Comparison of ENCODE assay signal across 32 mouse cellular contexts in the genomic region with DNA sequence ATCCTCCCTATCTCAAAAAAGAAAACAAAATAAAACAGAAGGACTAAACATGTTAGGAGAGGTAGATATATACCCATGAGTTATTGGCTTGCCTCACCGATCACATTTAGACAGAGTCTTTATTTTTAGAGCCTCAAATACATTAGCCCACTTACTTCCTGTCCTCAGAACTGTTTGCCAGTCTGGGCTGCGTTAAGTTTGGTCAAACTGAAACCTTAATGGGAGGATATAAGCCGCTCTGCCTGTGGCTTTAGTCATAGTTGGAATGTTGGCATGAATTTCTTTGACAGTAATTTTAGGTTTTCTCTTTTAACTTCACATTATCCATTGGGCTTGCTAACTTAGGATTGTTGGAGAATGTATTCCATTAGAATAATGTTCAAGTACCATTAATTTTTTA. TPM values are rescaled to one million over a fixed set of nuclear protein-coding genes. Genes with fewer than 3 reads are reported as not detected.
DNase-seq lines count a peak whose midpoint lies in the region; ATAC-seq and TF ChIP-seq lines count a peak whose summit lies in the region.
"Had no signal": no experiment of that assay in that cellular context is flagged by ENCODE, and none has a peak within 500 bp of the region (broad histone marks: within the 10 kb centered on the region; RNA-seq: fewer than 3 reads in every experiment).

No protein-coding gene starts in this region.

- no peaks in the 10 kb centered on the region for H3K9me3 ChIP-seq in intestine, embryonic 16.5 days (ENCODE audit: control insufficient read depth, low read length)
- H3K9me3 ChIP-seq in kidney, embryonic 16.5 days (ENCODE audit: low read length), result no peaks in the 10 kb centered on the region
- H3K9me3 ChIP-seq: G1E; heart, embryonic 12.5 days; hindbrain, embryonic 13.5 days; kidney, embryonic 15.5 days; liver, embryonic 12.5 days; neural tube, embryonic 15.5 days had no signal

- no peaks in the 10 kb centered on the region for H3K27me3 ChIP-seq in intestine, embryonic 16.5 days (replicated peaks; ENCODE audit: control insufficient read depth, insufficient read depth, low read length)
- H3K27me3 ChIP-seq in kidney, embryonic 16.5 days (ENCODE audit: insufficient read depth, low read length), result no peaks in the 10 kb centered on the region
- H3K27me3 ChIP-seq: heart, embryonic 12.5 days; hindbrain, embryonic 13.5 days; kidney, embryonic 15.5 days; liver, embryonic 12.5 days; neural tube, embryonic 15.5 days had no signal

- no peak overlapping the region for H3K4me3 ChIP-seq in embryonic fibroblast, embryonic 13.5 days (ENCODE audit: insufficient read depth, low read length)
- H3K4me3 ChIP-seq in intestine, embryonic 16.5 days (ENCODE audit: low read length), result no peak overlapping the region
- H3K4me3 ChIP-seq in kidney, embryonic 16.5 days (ENCODE audit: low read length), result no peak overlapping the region
- H3K4me3 ChIP-seq: heart, adult 2 months; heart, embryonic 12.5 days; hindbrain, embryonic 13.5 days; kidney, embryonic 15.5 days; liver, embryonic 12.5 days; neural tube, embryonic 15.5 days had no signal

- no peaks in the 10 kb centered on the region for H3K4me1 ChIP-seq in embryonic fibroblast, embryonic 13.5 days (ENCODE audit: control insufficient read depth, insufficient read depth, low read length)
- no peaks in the 10 kb centered on the region for H3K4me1 ChIP-seq in intestine, embryonic 16.5 days (ENCODE audit: control insufficient read depth, insufficient read depth, low read length)
- H3K4me1 ChIP-seq in kidney, embryonic 16.5 days (ENCODE audit: insufficient read depth, low read length), result no peaks in the 10 kb centered on the region
- H3K4me1 ChIP-seq: heart, embryonic 12.5 days; hindbrain, embryonic 13.5 days; kidney, embryonic 15.5 days; liver, embryonic 12.5 days; neural tube, embryonic 15.5 days had no signal

- H3K9ac ChIP-seq in intestine, embryonic 16.5 days (ENCODE audit: low read depth, low read length), result no peak overlapping the region
- H3K9ac ChIP-seq in kidney, embryonic 16.5 days (replicated peaks; ENCODE audit: low read length), result no peak overlapping the region
- H3K9ac ChIP-seq: heart, embryonic 12.5 days; hindbrain, embryonic 13.5 days; kidney, embryonic 15.5 days; liver, embryonic 12.5 days; liver, postnatal 0 days; neural tube, embryonic 15.5 days had no signal

- H3K36me3 ChIP-seq in intestine, embryonic 16.5 days (ENCODE audit: control insufficient read depth, insufficient read depth, low read length), result peaks cover 5% of the 10 kb centered on the region; the same call in 1 of the 2 replicates
- H3K36me3 ChIP-seq in kidney, embryonic 16.5 days (ENCODE audit: insufficient read depth, low read length), result peaks cover 26% of the 10 kb centered on the region

- no peak for TF ChIP-seq CTCF in embryonic fibroblast, embryonic 13.5 days (IDR thresholded peaks at IDR 0.05; ENCODE audit: borderline replicate concordance, insufficient read depth, low read length)

- TF ChIP-seq POLR2A in embryonic fibroblast, embryonic 13.5 days (IDR thresholded peaks at IDR 0.05; ENCODE audit: low read depth, low read length), result no peak

- peak overlapping the region; percentile 49 for H3K27ac ChIP-seq in embryonic fibroblast, embryonic 13.5 days (ENCODE audit: insufficient read depth, low read length)
- H3K27ac ChIP-seq in intestine, embryonic 16.5 days (ENCODE audit: low read length), result no peak overlapping the region
- H3K27ac ChIP-seq in kidney, embryonic 16.5 days (ENCODE audit: low read length), result no peak overlapping the region
- H3K27ac ChIP-seq: heart, adult 2 months; hindbrain, embryonic 13.5 days; kidney, embryonic 15.5 days; liver, embryonic 12.5 days; macrophage; neural tube, embryonic 15.5 days had no signal

- peak; percentile 68 for ATAC-seq in CD4-positive, CD25-positive, alpha-beta regulatory T cell, adult 4 months
- ATAC-seq in intestine, embryonic 16.5 days, result no peak
- no peak for ATAC-seq in kidney, embryonic 16.5 days (ENCODE audit: low FRiP score, low TSS enrichment)
- ATAC-seq: forebrain, embryonic 14.5 days; liver, embryonic 12.5 days; liver, postnatal 0 days had no signal

- no peak overlapping the region for H3K4me2 ChIP-seq in intestine, embryonic 16.5 days (ENCODE audit: low read depth, low read length)
- H3K4me2 ChIP-seq in kidney, embryonic 16.5 days (replicated peaks; ENCODE audit: low read depth, low read length), result no peak overlapping the region
- H3K4me2 ChIP-seq: heart, embryonic 12.5 days; hindbrain, embryonic 13.5 days; kidney, embryonic 15.5 days; liver, embryonic 12.5 days; neural tube, embryonic 15.5 days had no signal

- peak; percentile 45 for DNase-seq in A20 (ENCODE audit: low read depth, low spot score)
- DNase-seq in adrenal gland, postnatal 14 days, result no peak
- DNase-seq: adrenal gland, postnatal 10 days; cerebellum, adult 11-12 months; cerebellum, postnatal 10 days; gastrocnemius, postnatal 36 days; heart, adult 2 months; heart, postnatal 4 days; kidney, adult 18-20 months; kidney, postnatal 4 days; left cerebral cortex, postnatal 4 days; liver, postnatal 0 days; midbrain, embryonic 14.5 days; right cerebral cortex, postnatal 25 days; thymus, adult 2 months; thymus, postnatal 36 days had no signal

- 75% methylated on average over 3 of the region's 3 CpGs for WGBS in intestine, embryonic 16.5 days
- WGBS in kidney, embryonic 16.5 days, result 80% methylated on average over 3 of the region's 3 CpGs

RNA-seq across cellular contexts. Expression of gene Pth2r, which starts 44.1 kb away (rescaled TPM):
- polyA plus RNA-seq in CD4-positive, CD25-positive, alpha-beta regulatory T cell, adult 4 months (2017; shearing (Covaris generic)), result not detected
- polyA plus RNA-seq in embryonic fibroblast, embryonic 13.5 days (2011; ENCODE audit: insufficient read length, low read depth, missing spikeins), result not detected in 2 replicates
- polyA plus RNA-seq in intestine, embryonic 16.5 days (2015; fragmentation: Nextera tagmentation; extraction: Ambion mirVana), result 0.07 TPM in 1 of 2 replicates, not detected in the other
- not detected in 2 replicates for total RNA-seq in adrenal gland, postnatal 14 days (2021)
- not detected in 2 replicates for polyA plus RNA-seq in kidney, embryonic 16.5 days (2015; fragmentation: Nextera tagmentation; extraction: Ambion mirVana)
- total RNA-seq: adrenal gland, postnatal 10 days; G1E; gastrocnemius, adult 18-20 months; gastrocnemius, postnatal 36 days; heart, adult 2 months; heart, postnatal 4 days; megakaryocyte-erythroid progenitor cell, adult 5-6 weeks had no signal
- polyA plus RNA-seq: G1E; heart, adult 2 months; heart, embryonic 12.5 days; heart, postnatal 0 days; kidney, embryonic 15.5 days; liver, embryonic 12.5 days; lung, embryonic 16.5 days had no signal

RNA-seq across cellular contexts. Expression of gene Pikfyve, which starts 51.2 kb away (rescaled TPM):
- polyA plus RNA-seq in CD4-positive, CD25-positive, alpha-beta regulatory T cell, adult 4 months (2017; shearing (Covaris generic)), result 10 to 100 TPM; 11.8 to 13.6 TPM
- 30.2 and 34.6 TPM in 2 replicates for polyA plus RNA-seq in embryonic fibroblast, embryonic 13.5 days (2011; ENCODE audit: insufficient read length, low read depth, missing spikeins)
- polyA plus RNA-seq in intestine, embryonic 16.5 days (2015; fragmentation: Nextera tagmentation; extraction: Ambion mirVana), result 6.2 and 8.8 TPM in 2 replicates
- total RNA-seq in adrenal gland, postnatal 14 days (2021), result 27.9 TPM in 2 replicates
- 10.0 and 11.1 TPM in 2 replicates for polyA plus RNA-seq in kidney, embryonic 16.5 days (2015; fragmentation: Nextera tagmentation; extraction: Ambion mirVana)

RNA-seq across cellular contexts. Expression of gene Idh1, which starts 51.4 kb away (rescaled TPM):
- 10 to 100 TPM in 1 of 2 experiments, 1 to 10 TPM in 1; 7.9 to 10.2 TPM for polyA plus RNA-seq in CD4-positive, CD25-positive, alpha-beta regulatory T cell, adult 4 months (2017; shearing (Covaris generic))
- 91.9 and 106 TPM in 2 replicates for polyA plus RNA-seq in embryonic fibroblast, embryonic 13.5 days (2011; ENCODE audit: insufficient read length, low read depth, missing spikeins)
- polyA plus RNA-seq in intestine, embryonic 16.5 days (2015; fragmentation: Nextera tagmentation; extraction: Ambion mirVana), result 302 and 321 TPM in 2 replicates
- total RNA-seq in adrenal gland, postnatal 14 days (2021), result 345 and 387 TPM in 2 replicates
- polyA plus RNA-seq in kidney, embryonic 16.5 days (2015; fragmentation: Nextera tagmentation; extraction: Ambion mirVana), result 293 and 329 TPM in 2 replicates
